Mouse (Mus musculus) ovary, postnatal 10 days (tissue): ENCODE measurements around the gene Krtap1-5.
A peak's percentile ranks its signal among the peaks of the same experiment; 100 is the strongest.

ENCODE experiments used
- DNase-seq: peaks from one replicate; pipeline ENCODE4 v3.0.0; 2022; ENCODE audit warnings: low spot score

The Krtap1-5 gene

DNA sequence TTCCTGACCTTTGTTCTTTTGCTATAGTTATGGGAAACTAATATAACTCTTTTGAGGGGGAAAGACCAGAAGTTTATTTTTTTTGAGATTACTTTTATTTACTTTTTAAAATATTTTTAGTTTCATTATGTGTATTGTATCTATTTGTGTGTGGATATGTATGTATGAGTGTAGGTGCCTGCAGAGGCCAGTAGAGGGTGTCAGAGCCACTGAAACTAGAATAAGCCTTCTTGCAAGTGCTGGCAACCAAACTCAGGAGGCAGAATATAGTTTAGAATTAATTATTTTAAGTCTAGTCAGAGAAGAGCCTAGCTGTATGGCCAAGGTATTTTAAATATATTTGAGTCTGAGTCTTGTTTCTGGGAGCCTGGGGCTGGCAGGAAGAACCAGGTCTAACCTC, 32.9 kb downstream of the Krtap1-5 start:
- no peak for DNase-seq

GRCm38 (mm10) chr11:99539721-99540120, 41.1 kb downstream of the Krtap1-5 start:
- DNase-seq = peak; percentile 13
